Mouse (Mus musculus): ENCODE data around the gene Dgkz. TPM values are rescaled to one million over a fixed set of nuclear protein-coding genes. Genes with fewer than 3 reads are reported as not detected.
A peak's percentile ranks its signal among the peaks of the same experiment; 100 is the strongest.

The Dgkz gene
- polyA plus RNA-seq, 1 experiment from 2014 or later, result 36.3 TPM

GRCm38 (mm10) chr2:91971231-91972097 is 4.2 kb downstream of the Dgkz start:
- ATAC-seq (ENCODE audit: insufficient number of reproducible peaks, low FRiP score, low TSS enrichment, low read depth), result peak; percentile 39; the same call in 1 of the 2 replicates
- H3K36me3 ChIP-seq, result no peaks in the 10 kb centered on the region
- H3K27me3 ChIP-seq, result peaks cover 26% of the 10 kb centered on the region
- WGBS, result 16% methylated on average over 21 of the region's 21 CpGs
- H3K9ac ChIP-seq, result 0 out of 2 replicates have a peak overlapping the region, but pooled peaks have one; percentile 12
- peak overlapping the region; percentile 40 for H3K4me2 ChIP-seq (replicated peaks)
- no peak overlapping the region; the same call in 1 of the 2 replicates for H3K4me3 ChIP-seq (replicated peaks)
- H3K4me1 ChIP-seq, result peaks cover 36% of the 10 kb centered on the region
- H3K27ac ChIP-seq (replicated peaks), result peak overlapping the region; percentile 84
- H3K9me3 ChIP-seq (replicated peaks), result no peaks in the 10 kb centered on the region

GRCm38 (mm10) chr2:91967962-91968361 is 7.7 kb downstream of the Dgkz start:
- Histone ChIP-seq H3K27me3 (no peaks in the 10 kb centered on the region), H3K36me3 (no peaks in the 10 kb centered on the region), H3K27ac (replicated peaks) (peak overlapping the region; percentile 48; the same call in 1 of the 2 replicates), H3K4me3 (replicated peaks) (no peak overlapping the region), H3K4me2 (replicated peaks) (no peak overlapping the region), H3K9me3 (replicated peaks) (no peaks in the 10 kb centered on the region), H3K4me1 (peaks cover 35% of the 10 kb centered on the region), H3K9ac (no peak overlapping the region)
- no peak for ATAC-seq (ENCODE audit: insufficient number of reproducible peaks, low FRiP score, low TSS enrichment, low read depth)
- 53% methylated on average over 11 of the region's 11 CpGs for WGBS

- H3K4me2 ChIP-seq (replicated peaks), result no peak overlapping the region
- WGBS, result 85% methylated on average over 5 of the region's 5 CpGs
- ATAC-seq (ENCODE audit: insufficient number of reproducible peaks, low FRiP score, low TSS enrichment, low read depth), result no peak
- H3K9me3 ChIP-seq (replicated peaks), result no peaks in the 10 kb centered on the region
- no peaks in the 10 kb centered on the region for H3K27me3 ChIP-seq
- peaks cover 38% of the 10 kb centered on the region for H3K4me1 ChIP-seq
- H3K27ac ChIP-seq (replicated peaks), result no peak overlapping the region
- H3K36me3 ChIP-seq, result no peaks in the 10 kb centered on the region
- H3K9ac ChIP-seq, result no peak overlapping the region
- H3K4me3 ChIP-seq (replicated peaks), result no peak overlapping the region
These were observed 9.3 kb downstream of the Dgkz start for GRCm38 (mm10) chr2:91966367-91966766.

GRCm38 (mm10) chr2:91965417-91965816 is 10.2 kb downstream of the Dgkz start:
- Histone ChIP-seq H3K9ac (peak overlapping the region; percentile 28; the same call in 1 of the 2 replicates), H3K36me3 (no peaks in the 10 kb centered on the region), H3K4me3 (replicated peaks) (peak overlapping the region; percentile 84), H3K27ac (replicated peaks) (peak overlapping the region; percentile 86), H3K4me1 (peaks cover 35% of the 10 kb centered on the region), H3K9me3 (replicated peaks) (no peaks in the 10 kb centered on the region), H3K27me3 (no peaks in the 10 kb centered on the region), H3K4me2 (replicated peaks) (peak overlapping the region; percentile 85)
- ATAC-seq (ENCODE audit: insufficient number of reproducible peaks, low FRiP score, low TSS enrichment, low read depth), result no peak
- WGBS, result 16% methylated on average over 20 of the region's 20 CpGs

- Histone ChIP-seq H3K36me3 (0 out of 2 replicates have a peak, but pooled peaks cover 4% of the 10 kb centered on the region), H3K27me3 (no peaks in the 10 kb centered on the region), H3K4me1 (peaks cover 41% of the 10 kb centered on the region), H3K9ac (peak overlapping the region; percentile 28; the same call in 1 of the 2 replicates), H3K4me2 (replicated peaks) (peak overlapping the region; percentile 85), H3K4me3 (replicated peaks) (peak overlapping the region; percentile 84), H3K9me3 (replicated peaks) (no peaks in the 10 kb centered on the region), H3K27ac (replicated peaks) (peak overlapping the region; percentile 86)
- ATAC-seq (ENCODE audit: insufficient number of reproducible peaks, low FRiP score, low TSS enrichment, low read depth), result no peak
- WGBS, result 53% methylated on average over 3 of the region's 3 CpGs
These were observed 11.0 kb downstream of the Dgkz start for GRCm38 (mm10) chr2:91964610-91965204.

- peak; percentile 92 for ATAC-seq (ENCODE audit: insufficient number of reproducible peaks, low FRiP score, low TSS enrichment, low read depth)
- Histone ChIP-seq H3K9ac (peak overlapping the region; percentile 93), H3K4me3 (replicated peaks) (peak overlapping the region; percentile 84), H3K36me3 (0 out of 2 replicates have a peak, but pooled peaks cover 4% of the 10 kb centered on the region), H3K9me3 (replicated peaks) (no peaks in the 10 kb centered on the region), H3K27me3 (no peaks in the 10 kb centered on the region), H3K27ac (replicated peaks) (peak overlapping the region; percentile 86), H3K4me1 (peaks cover 52% of the 10 kb centered on the region), H3K4me2 (replicated peaks) (peak overlapping the region; percentile 85)
- 0% methylated on average over 48 of the region's 57 CpGs for WGBS
These were observed 12.2 kb downstream of the Dgkz start for GRCm38 (mm10) chr2:91963443-91963932.

GRCm38 (mm10) chr2:91962864-91963401 is 12.7 kb downstream of the Dgkz start:
- Histone ChIP-seq H3K4me2 (replicated peaks) (peak overlapping the region; percentile 85), H3K9ac (peak overlapping the region; percentile 93), H3K36me3 (0 out of 2 replicates have a peak, but pooled peaks cover 4% of the 10 kb centered on the region), H3K4me1 (peaks cover 49% of the 10 kb centered on the region), H3K27me3 (no peaks in the 10 kb centered on the region), H3K4me3 (replicated peaks) (peak overlapping the region; percentile 84), H3K27ac (replicated peaks) (peak overlapping the region; percentile 86), H3K9me3 (replicated peaks) (no peaks in the 10 kb centered on the region)
- ATAC-seq (ENCODE audit: insufficient number of reproducible peaks, low FRiP score, low TSS enrichment, low read depth), result no peak
- under 1% methylated on average over 39 of the region's 39 CpGs for WGBS

- ATAC-seq (ENCODE audit: insufficient number of reproducible peaks, low FRiP score, low TSS enrichment, low read depth), result no peak
- Histone ChIP-seq H3K9me3 (replicated peaks) (no peaks in the 10 kb centered on the region), H3K27me3 (no peaks in the 10 kb centered on the region), H3K4me3 (replicated peaks) (peak overlapping the region; percentile 84), H3K9ac (peak overlapping the region; percentile 93; the same call in 1 of the 2 replicates), H3K36me3 (0 out of 2 replicates have a peak, but pooled peaks cover 4% of the 10 kb centered on the region), H3K4me2 (replicated peaks) (peak overlapping the region; percentile 85), H3K27ac (replicated peaks) (peak overlapping the region; percentile 35; the same call in 1 of the 2 replicates), H3K4me1 (peaks cover 55% of the 10 kb centered on the region)
- 44% methylated on average over 4 of the region's 4 CpGs for WGBS
These were observed 13.5 kb downstream of the Dgkz start for GRCm38 (mm10) chr2:91961901-91962761.

GRCm38 (mm10) chr2:91960459-91960858 is 15.2 kb downstream of the Dgkz start:
- WGBS, result 90% methylated on average over 5 of the region's 5 CpGs

More at GRCm38 (mm10) chr2:91960459-91960858, 15.2 kb downstream of the Dgkz start:
- Histone ChIP-seq H3K36me3 (0 out of 2 replicates have a peak, but pooled peaks cover 4% of the 10 kb centered on the region), H3K4me3 (replicated peaks) (no peak overlapping the region), H3K9ac (no peak overlapping the region), H3K27me3 (no peaks in the 10 kb centered on the region), H3K9me3 (replicated peaks) (no peaks in the 10 kb centered on the region), H3K4me2 (replicated peaks) (no peak overlapping the region), H3K4me1 (peaks cover 63% of the 10 kb centered on the region), H3K27ac (replicated peaks) (no peak overlapping the region)
- no peak for ATAC-seq (ENCODE audit: insufficient number of reproducible peaks, low FRiP score, low TSS enrichment, low read depth)
